Mouse (Mus musculus): Measurements from ENCODE around the gene Defb43. TPM values are rescaled to one million over a fixed set of nuclear protein-coding genes. Genes with fewer than 3 reads are reported as not detected.

Defb43 gene
- not detected in 2 replicates for polyA plus RNA-seq (2012; rRNA removed)

GRCm38 (mm10) chr14:63011471-63011870 lies at the start of gene Defb43:
Gene Defb43, plus strand, starts transcription at chr14:63011771.

GRCm38 (mm10) chr14:62984410-62984809 lies 27.2 kb upstream of the Defb43 start, which contains the start of gene Defb48:
Gene Defb48, minus strand, starts transcription at chr14:62984510.

GRCm38 (mm10) chr14:62997777-62998176 lies 13.8 kb upstream of the Defb43 start, which contains the start of gene Defb47:
Gene Defb47, plus strand, starts transcription at chr14:62998077.

GRCm38 (mm10) chr14:63046691-63047090 lies 35.1 kb downstream of the Defb43 start, which contains the start of gene Defb42:
Gene Defb42, plus strand, starts transcription at chr14:63046991.

GRCm38 (mm10) chr14:63049910-63050370 lies 38.4 kb downstream of the Defb43 start, which contains the start of gene Defb30:
Gene Defb30, minus strand, starts transcription at chr14:63049960.

Other genes with a start within 250 kb of the Defb43 start
- 10.9 and 11.4 TPM in 2 replicates for gene Wdfy2, start 174.1 kb upstream of the Defb43 start, polyA plus RNA-seq (2012; rRNA removed)
- gene Defb48, start 27.3 kb upstream of the Defb43 start, polyA plus RNA-seq (2012; rRNA removed): not detected in 2 replicates
- gene Defb47, start 13.7 kb upstream of the Defb43 start, polyA plus RNA-seq (2012; rRNA removed): 0.27 TPM in 1 of 2 replicates, not detected in the other
- gene Defb42, start 35.2 kb downstream of the Defb43 start, polyA plus RNA-seq (2012; rRNA removed): 0.08 and 0.49 TPM in 2 replicates
- not detected in 2 replicates for gene Defb30, start 38.2 kb downstream of the Defb43 start, polyA plus RNA-seq (2012; rRNA removed)

All from central nervous system, embryonic 18 days (tissue).